Mouse (Mus musculus) left cerebral cortex, adult 11 months (tissue): ENCODE results near the gene Rasl2-9.
"Not testable (repeated sequence)": the region's sequence is repeated elsewhere in the genome, so short reads cannot be mapped to it uniquely, and the experiment has no call there.

ENCODE experiments used
- DNase-seq: peaks from one replicate; pipeline ENCODE4 v3.0.0; 2022; ENCODE audit warnings: low spot score

Rasl2-9 gene

DNA sequence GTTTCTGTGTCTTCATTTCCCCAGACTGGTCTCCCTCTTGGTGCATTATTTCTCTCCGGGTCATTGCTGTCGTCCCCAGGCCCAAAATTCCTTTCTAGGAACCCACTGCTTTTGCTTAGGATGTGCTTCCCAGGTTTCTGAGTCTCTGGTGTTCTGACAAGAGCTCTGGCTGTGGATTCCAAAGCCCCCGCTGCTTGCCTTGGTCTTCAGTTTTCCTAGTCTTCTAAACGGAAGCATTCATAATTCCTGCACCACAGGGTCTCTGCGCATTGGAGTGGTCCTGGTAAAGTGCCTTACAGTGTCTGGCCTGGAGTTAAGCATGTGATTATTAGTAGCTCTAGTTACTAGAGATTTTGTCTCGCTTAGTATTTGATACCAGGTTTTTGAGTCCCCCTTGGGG lies 44.9 kb downstream of the Rasl2-9 start:
- no peak for DNase-seq

DNA sequence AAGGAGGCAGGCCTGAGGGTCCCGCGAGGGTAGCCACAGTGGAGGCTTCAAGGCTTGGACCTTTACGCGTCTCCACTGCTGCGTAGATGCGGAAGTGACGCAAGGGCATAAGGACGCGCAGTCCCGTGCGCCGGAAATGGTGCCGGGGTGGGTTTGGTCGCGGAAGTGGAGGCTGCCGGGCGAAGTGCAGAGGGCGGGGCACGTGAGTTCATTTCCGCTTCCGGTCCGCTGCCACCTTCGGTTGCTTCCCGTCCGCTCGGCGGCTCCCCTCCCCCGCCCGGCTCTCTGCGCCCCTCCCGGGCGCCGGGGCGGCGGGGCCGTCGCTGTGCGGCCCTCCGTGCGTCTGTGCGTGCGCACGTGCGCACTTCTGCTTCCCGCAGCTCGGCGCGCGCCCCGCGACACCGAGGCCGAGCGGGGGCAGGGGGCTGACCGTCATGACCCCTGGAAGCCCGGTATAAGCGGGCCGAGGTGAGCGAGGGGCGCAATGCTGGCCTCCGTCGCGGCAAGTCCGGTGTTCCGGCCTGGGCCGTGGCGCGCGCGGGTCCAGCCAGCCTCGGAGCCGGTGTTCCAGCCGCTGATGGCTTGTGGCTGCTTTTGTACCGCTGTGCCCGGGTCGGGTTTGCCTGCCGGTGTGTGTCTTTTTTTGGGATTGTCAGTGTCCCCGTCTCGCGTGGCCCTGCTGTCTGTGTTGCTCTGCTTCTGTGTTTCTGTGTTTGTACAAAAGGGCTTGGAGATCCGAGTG lies 45.6 kb downstream of the Rasl2-9 start, which contains the start of gene Epn1:
Gene Epn1, plus strand, starts transcription at position 226 of the 742 bp plus-strand sequence.
- DNase-seq = peak; percentile 92

DNA sequence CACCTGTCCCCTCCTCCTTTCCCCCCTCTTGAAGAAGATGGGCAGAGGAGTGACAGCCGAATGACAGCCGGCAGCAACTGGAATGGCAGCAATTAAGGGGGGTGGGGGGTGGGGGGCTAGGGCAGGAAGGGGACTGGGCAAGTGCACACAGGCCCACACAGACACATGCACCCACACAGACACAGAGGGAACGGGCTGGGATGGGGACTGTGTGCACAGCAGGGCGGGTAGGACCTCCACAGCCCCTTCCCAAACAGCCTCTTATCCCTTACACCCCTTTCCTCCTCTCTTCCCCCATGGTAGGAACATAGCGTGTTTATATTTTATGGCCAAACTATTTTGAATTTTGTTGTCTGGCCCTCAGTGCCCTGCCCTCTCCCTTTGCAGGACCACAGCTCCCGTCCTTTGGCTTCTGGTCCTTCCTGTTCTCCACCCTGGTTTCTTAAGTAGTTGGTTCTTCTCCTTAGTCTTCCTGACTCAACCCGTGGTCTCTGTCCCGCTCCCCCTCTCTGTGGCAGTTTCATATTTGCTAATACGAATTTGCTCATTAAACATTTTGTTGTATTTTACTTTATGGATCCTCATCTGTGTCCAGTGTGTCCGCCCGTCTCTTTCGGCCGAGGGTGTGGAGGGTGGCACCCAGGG lies 46.3 kb downstream of the Rasl2-9 start:
- not testable (repeated sequence) for DNase-seq

DNA sequence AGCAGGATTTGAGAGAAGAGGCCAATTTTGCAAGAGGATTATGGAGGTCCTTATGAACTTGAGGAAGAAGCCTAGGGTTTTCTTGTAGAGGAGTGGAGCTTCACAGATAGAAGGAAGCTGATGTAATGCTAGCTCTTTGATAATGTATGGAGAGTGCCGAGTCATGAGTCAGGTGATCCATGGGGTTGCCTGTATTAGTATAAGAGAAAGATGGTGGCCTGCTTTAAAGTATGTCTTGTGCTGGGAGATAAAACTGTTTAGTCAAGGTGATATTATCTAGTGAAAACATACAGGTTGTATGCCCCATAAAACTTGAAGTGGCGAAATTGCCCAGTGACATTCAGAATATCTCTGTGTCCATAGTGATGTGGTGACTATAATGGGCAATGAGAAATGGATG lies 48.8 kb downstream of the Rasl2-9 start:
- no peak for DNase-seq

DNA sequence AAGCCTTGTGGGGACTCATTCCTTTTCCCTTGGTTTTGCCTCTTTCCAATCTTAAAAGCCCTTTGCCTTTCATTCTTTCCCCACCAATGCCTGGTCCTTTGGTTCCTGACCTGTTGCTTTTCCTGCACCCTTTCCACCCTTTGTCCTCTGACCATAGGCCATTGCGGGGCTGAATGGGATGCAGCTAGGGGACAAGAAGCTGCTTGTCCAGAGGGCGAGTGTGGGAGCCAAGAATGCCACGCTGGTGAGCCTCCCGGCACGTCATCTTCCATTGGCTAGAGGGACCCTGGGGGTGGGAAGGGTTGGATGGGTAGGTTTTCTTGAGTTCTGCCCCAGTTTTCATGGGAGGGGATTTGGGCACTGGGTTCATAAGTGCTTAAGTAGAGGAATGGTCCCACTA lies 50.8 kb downstream of the Rasl2-9 start:
- no peak for DNase-seq
